Mouse (Mus musculus): ENCODE results near the gene Marc1.

The Marc1 gene

DNA sequence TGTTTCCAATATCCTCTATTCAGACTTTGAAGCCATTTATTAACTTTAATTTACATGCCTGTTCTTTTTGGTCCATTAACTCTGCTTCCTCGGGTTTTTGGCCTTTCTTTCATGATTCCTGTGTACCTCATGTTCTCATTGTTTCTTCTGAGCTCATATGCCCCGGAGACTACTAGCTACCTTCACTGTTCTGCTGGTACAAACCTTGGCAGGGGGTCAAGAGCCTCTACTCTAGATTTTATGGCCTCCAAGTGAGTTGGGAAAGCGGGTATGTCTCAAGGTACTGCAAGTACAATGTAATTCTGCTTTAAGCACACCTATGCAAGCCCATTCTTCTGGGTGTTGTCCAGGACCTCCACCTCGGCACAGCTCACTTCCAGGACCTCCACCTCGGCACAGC lies 48.2 kb downstream of the Marc1 start:
- DNase-seq (ENCODE audit: low spot score), result no peak

DNA sequence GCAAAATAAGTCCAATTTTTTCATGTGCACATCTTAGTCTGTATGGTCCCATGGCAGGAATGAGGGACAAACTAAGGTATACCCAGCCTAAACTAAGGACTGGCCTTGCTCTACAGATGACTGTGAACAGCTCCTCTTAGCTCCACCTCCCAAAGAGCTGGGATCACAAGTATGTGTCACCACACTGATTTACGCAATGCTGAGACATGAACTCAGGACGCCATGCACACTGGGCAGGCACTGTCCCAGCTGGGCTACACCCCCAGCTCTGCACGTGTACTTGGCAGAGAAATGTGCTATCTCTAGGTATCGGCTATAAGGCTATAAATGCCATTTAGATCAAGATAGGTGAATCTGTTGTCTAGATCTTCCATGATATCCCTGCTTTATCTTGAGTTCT lies 49.1 kb downstream of the Marc1 start:
- no peak for DNase-seq (ENCODE audit: low spot score)

DNA sequence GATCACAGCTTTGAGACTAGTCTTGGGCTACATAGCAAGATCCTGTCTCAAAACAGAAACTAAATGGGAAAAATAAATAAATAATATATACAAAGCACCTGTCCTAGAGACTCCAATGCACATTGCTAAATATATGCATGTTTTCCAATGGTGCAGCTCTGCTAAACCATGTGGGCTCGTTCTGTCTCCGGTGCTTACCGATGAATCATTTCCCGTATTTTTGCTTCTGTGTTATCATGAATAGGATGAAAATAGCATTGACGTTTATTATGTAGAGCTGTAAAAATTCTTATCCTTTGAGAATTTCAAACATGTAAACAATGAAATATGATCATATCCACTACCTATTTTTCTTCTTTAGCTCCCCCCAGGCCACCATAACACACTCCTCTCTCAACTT lies 58.4 kb downstream of the Marc1 start:
- DNase-seq (ENCODE audit: low spot score), result no peak

DNA sequence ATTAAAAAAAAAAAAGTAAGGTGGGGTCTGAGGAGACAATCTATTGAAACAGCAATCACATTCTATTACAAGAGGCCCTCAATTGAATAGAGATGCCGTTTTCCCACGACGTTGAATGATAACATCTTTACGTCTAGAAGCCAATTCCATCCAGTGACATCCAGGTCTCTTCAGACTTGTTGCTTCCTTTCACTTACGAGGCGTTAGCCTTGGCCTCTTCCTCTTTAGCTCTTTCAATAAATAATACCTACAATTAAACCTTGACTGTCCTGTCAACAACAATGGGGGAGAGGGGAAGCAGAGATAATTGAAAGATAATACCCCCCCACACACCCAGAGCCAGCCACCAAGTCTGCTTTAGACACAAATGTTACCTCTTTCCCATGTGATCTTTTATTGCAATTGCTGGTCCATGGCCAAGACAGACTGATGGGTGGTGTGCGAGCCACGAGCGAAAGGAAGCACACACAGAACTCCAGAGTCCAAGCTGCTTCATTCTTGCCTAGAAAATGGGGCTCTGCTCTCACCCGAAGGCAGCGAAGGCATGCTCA lies 60.9 kb downstream of the Marc1 start:
- no peak for DNase-seq (ENCODE audit: low spot score)

DNA sequence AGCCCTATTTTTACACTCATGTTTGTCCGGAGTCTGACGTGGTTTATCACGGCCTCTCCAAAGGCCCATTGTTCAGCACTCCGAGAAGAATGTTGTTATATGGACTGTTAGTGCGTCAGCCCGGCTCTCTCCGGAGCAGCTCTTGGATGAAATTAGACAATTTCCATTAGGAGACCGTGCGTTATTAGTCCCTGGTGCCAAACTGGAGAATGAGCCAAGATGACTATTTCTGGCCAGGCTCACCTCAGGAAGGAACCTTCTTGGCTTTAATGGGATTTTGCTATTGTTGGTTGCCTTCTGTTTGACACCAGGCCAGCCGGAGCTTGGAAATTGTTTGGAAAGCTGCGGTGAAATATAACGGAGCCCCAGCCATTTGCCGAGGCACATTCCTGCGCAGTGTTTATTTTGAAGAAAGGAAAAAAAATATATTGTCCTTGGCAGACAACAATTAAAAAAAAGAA lies 62.4 kb downstream of the Marc1 start:
- DNase-seq (ENCODE audit: low spot score), result no peak

DNA sequence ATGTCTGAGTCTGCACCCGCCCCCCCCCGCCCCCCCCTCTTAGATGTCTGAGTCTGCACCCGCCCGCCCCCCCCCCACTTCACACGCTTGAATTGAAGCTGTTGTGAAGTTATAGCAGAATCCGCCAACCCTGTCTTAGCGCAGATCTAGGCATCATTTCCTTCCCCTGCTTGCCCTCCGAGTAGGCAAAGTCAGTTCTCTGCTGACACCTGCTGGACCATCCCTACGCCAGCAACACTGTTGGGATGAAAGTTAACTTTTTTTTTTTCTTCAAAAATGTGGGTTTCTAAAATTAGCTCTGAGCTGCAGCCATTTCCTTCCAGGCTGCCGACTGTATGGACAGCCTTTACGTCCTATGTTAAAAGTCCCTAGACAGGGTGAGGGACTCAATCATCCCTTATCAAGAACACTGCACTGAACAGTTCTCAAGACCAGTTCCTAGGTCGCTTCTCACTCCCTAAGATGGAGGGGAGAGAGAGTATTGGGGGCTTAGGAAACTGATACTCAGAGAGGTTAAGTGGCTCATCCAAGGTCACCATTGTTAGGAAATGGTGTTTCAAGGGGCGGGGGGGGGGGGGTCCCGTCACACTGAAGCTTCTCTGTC lies 73.1 kb downstream of the Marc1 start:
- peak; percentile 75 for DNase-seq (ENCODE audit: low spot score)

DNA sequence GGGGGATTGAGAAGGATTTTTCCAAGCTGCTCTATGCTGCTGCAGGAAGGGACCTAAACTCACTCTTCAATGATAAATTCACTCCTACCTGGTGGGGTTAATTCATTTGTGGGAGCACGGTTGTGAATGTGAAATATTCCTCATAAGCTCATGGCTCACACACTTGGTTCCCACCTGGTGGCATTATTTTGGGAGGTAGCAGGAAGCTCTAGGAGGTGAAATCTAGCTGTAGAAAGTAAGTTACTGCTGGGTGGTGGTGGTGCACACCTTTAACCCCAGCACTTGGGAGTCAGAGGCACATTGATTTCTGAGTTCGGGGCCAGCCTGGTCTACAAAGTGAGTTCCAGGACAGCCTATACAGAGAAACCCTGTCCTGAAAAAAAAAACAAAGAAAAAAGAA lies 73.9 kb downstream of the Marc1 start:
- DNase-seq (ENCODE audit: low spot score), result no peak

Measured in retina, embryonic 14.5 days (tissue).